Mouse (Mus musculus) lung, postnatal 0 days (tissue): ENCODE data around the gene Ndufaf8.

Experiments
- CTCF ChIP-seq: IDR thresholded peaks from 2 replicates; pipeline ENCODE4 v1.5.1; 2016; ENCODE audit warnings: antibody characterized with exemption, mild to moderate bottlenecking
- EP300 ChIP-seq: IDR thresholded peaks from 2 replicates; pipeline ENCODE4 v1.6.1; 2016; ENCODE audit warnings: antibody characterized with exemption, mild to moderate bottlenecking, control low read depth

GRCm38 (mm10) chr11:120103431-120103997 lies 4.8 kb downstream of the Ndufaf8 start:
- no peak for TF ChIP-seq CTCF
- TF ChIP-seq EP300, result no peak
